Mouse (Mus musculus): ENCODE data around the gene Znhit6. TPM values are rescaled to one million over a fixed set of nuclear protein-coding genes. Genes with fewer than 3 reads are reported as not detected.
A peak's percentile ranks its signal among the peaks of the same experiment; 100 is the strongest.

The Znhit6 gene
- polyA plus RNA-seq (2014; fragmentation: Nextera tagmentation; extraction: Ambion mirVana): 39.5 and 43.0 TPM in 2 replicates

DNA sequence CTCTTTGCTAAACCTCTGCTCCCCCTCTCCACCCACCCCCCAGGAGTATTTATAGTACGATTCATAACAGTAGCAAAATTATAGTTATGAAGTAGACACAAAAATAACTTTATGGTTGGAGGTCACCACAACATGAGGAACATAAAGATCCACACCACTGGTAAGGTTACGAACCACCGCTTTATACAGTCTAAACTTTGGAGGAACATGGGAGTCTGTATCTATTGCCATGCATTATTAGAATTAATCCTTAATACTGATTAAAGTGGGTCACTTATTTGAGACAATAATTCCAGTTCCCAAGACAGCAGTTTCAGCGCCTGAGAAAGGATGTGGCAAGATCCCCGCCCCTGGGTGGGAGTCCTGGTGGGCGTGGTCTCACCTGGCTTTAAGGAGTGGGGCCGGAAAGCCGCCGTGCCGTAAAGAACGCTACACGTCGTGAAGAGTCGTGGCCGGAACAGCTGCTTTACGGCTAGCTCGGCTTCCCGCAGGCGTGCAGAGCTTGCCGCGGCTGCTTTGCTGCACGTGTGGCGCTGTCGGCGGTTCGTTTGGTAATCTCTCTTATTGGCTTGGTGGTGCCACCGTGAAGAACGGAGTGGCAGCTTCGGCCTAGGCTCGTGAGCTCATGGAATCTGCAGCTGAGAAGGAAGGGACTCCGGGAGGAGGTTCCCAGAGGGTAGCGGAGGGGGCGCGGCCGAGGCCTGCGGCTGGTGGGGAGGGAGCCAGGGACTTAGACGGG, at the start of gene Znhit6:
Gene Znhit6, plus strand, starts transcription at position 463 of the 739 bp plus-strand sequence.
- peaks cover 9% of the 10 kb centered on the region for H3K36me3 ChIP-seq (ENCODE audit: control insufficient read depth, insufficient read depth, low read length)
- H3K9me3 ChIP-seq (ENCODE audit: control insufficient read depth, low read length): no peaks in the 10 kb centered on the region
- 6% methylated on average over 37 of the region's 37 CpGs for WGBS
- DNase-seq (ENCODE audit: low spot score) (peak; percentile 96), ATAC-seq (ENCODE audit: low FRiP score) (peak; percentile 92)
- H3K27ac ChIP-seq (ENCODE audit: low read depth, low read length): peak within 1 kb of the TSS; percentile 60; the same call in 1 of the 2 replicates
- peak within 1 kb of the TSS; percentile 74 for H3K9ac ChIP-seq (ENCODE audit: low read depth, low read length)
- peak within 1 kb of the TSS; percentile 87 for H3K4me3 ChIP-seq (ENCODE audit: low read depth, low read length)
- no peaks in the 10 kb centered on the region for H3K27me3 ChIP-seq (ENCODE audit: control insufficient read depth, insufficient read depth, low read length)
- peaks cover 3% of the 10 kb centered on the region; the same call in 1 of the 2 replicates for H3K4me1 ChIP-seq (replicated peaks; ENCODE audit: control insufficient read depth, insufficient read depth, low read length)
- peak within 1 kb of the TSS; percentile 74 for H3K4me2 ChIP-seq (replicated peaks; ENCODE audit: low read depth, low read length)

DNA sequence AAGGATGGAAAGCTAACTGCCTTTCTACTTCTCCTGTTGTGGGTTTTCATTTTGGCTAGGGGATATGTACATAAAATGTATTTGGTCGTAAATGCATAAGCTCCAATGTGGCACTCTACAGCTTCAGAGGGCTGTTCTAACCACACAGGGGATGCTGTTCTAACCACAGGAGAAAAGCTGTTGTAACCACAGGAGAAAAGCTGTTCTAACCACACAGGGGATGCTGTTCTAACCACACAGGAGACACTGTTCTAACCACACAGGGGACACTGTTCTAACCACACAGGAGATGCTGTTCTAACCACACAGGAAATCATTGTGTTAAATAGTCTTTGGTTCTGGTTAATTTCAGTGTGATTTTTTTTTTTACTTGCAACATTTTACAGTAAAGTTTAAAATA, 38.1 kb upstream of the Znhit6 start:
- ATAC-seq (ENCODE audit: low FRiP score) (no peak), DNase-seq (ENCODE audit: low spot score) (no peak)
- H3K4me3 ChIP-seq (ENCODE audit: low read depth, low read length): no peak overlapping the region
- H3K27ac ChIP-seq (ENCODE audit: low read depth, low read length): no peak overlapping the region
- 87% methylated on average over 1 of the region's 1 CpGs for WGBS
- H3K27me3 ChIP-seq (ENCODE audit: control insufficient read depth, insufficient read depth, low read length): no peaks in the 10 kb centered on the region
- no peaks in the 10 kb centered on the region for H3K4me1 ChIP-seq (replicated peaks; ENCODE audit: control insufficient read depth, insufficient read depth, low read length)
- no peaks in the 10 kb centered on the region for H3K9me3 ChIP-seq (ENCODE audit: control insufficient read depth, low read length)
- H3K9ac ChIP-seq (ENCODE audit: low read depth, low read length): no peak overlapping the region
- H3K36me3 ChIP-seq (ENCODE audit: control insufficient read depth, insufficient read depth, low read length): no peaks in the 10 kb centered on the region
- no peak overlapping the region for H3K4me2 ChIP-seq (replicated peaks; ENCODE audit: low read depth, low read length)

DNA sequence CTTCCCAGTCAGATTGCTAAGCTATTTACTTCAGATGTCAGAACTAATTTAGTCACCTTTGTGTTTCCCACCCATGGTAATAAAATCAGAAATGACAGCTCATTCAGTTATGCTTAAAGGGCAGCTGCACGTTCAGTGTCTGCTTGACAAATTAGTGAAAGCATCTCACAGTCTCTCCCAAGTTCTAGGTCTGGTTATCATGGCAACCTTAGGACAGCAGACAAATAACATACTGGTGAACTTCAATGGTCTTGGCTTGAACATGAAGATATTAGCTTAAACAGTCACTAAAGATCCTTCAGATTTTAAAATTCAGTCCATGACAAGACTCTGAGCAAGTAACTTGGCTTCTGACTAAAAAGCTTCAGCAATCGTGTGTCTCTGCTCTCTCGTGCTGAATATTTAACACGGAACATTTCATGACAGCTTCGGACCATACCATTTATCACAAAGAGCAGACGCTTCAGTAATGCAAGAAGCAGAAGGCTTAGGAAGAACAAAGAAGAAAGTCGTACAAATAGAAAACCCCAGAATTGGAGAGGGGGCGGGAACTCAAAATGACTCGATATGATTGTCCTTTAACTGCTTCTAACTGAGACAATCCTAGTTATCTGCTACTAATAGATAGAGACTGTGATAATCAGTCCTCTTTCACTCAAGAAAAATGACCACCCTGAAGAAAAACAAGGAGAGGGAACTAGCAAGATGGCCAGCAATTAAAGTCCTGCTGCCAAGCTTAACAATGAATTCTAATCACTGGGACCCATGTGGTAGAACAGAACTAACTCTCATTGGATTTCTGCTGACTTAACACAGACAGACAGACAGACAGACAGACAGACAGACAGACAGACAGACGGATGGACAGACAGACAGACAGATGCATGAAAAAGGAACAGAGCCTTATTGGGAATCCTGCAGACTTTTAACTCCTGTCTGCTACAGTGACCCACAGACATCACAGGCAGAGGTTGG, 27.3 kb upstream of the Znhit6 start:
- H3K4me1 ChIP-seq (replicated peaks; ENCODE audit: control insufficient read depth, insufficient read depth, low read length): no peaks in the 10 kb centered on the region
- WGBS: 86% methylated on average over 10 of the region's 10 CpGs
- no peak for ATAC-seq (ENCODE audit: low FRiP score)

DNA sequence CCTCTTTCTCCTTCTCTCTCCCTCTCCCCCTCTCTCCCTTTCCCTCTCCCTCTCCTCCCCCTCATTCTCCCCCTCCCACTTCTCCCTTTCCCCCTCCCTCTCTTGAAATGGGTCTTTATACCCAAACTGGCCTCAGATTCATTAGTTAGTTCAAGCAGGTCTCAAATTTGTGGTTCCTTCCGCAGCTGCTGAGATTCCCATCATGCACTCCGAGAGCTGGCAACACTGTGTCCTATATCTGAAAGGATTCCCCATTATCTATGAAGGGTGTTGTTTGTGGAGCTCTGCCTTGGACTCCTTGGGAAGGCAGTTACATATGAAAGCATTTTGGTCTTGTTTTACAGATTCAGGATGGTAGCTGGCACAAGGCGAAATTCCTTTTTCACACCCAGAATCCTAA, 25.8 kb upstream of the Znhit6 start:
- H3K9ac ChIP-seq (ENCODE audit: low read depth, low read length): no peak overlapping the region
- H3K9me3 ChIP-seq (ENCODE audit: control insufficient read depth, low read length): no peaks in the 10 kb centered on the region
- H3K27me3 ChIP-seq (ENCODE audit: control insufficient read depth, insufficient read depth, low read length): no peaks in the 10 kb centered on the region
- no peaks in the 10 kb centered on the region for H3K4me1 ChIP-seq (replicated peaks; ENCODE audit: control insufficient read depth, insufficient read depth, low read length)
- WGBS: 81% methylated on average over 3 of the region's 3 CpGs
- no peak overlapping the region for H3K4me3 ChIP-seq (ENCODE audit: low read depth, low read length)
- DNase-seq (ENCODE audit: low spot score): no peak
- H3K27ac ChIP-seq (ENCODE audit: low read depth, low read length): no peak overlapping the region
- no peaks in the 10 kb centered on the region for H3K36me3 ChIP-seq (ENCODE audit: control insufficient read depth, insufficient read depth, low read length)
- ATAC-seq (ENCODE audit: low FRiP score): no peak
- no peak overlapping the region for H3K4me2 ChIP-seq (replicated peaks; ENCODE audit: low read depth, low read length)

More for the DNA sequence above, 27.3 kb upstream of the Znhit6 start:
- Histone ChIP-seq H3K9ac (ENCODE audit: low read depth, low read length) (no peak overlapping the region), H3K4me3 (ENCODE audit: low read depth, low read length) (no peak overlapping the region), H3K4me2 (replicated peaks; ENCODE audit: low read depth, low read length) (no peak overlapping the region), H3K27ac (ENCODE audit: low read depth, low read length) (no peak overlapping the region), H3K27me3 (ENCODE audit: control insufficient read depth, insufficient read depth, low read length) (no peaks in the 10 kb centered on the region), H3K36me3 (ENCODE audit: control insufficient read depth, insufficient read depth, low read length) (no peaks in the 10 kb centered on the region), H3K9me3 (ENCODE audit: control insufficient read depth, low read length) (no peaks in the 10 kb centered on the region)
- no peak for DNase-seq (ENCODE audit: low spot score)

DNA sequence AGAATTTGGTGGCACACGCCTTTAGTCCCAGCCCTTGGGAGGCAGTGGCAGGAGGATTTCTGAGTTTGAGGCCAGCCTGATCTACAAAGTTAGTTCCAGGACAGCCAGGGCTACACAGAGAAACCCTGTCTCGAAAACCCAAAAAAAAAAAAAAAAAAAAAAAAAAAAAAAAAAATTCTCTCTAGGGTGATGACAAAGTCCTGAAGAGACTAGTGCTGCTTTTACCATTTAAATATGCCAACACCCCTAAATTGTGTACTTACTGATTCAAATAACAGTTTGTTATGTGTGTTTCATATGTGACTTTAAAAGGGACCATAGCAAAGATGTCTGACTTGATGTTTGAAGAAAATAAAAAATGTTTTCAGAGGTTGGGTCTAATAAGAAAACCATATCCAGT, 21.6 kb upstream of the Znhit6 start:
- Histone ChIP-seq H3K27ac (ENCODE audit: low read depth, low read length) (no peak overlapping the region), H3K9me3 (ENCODE audit: control insufficient read depth, low read length) (no peaks in the 10 kb centered on the region), H3K4me1 (replicated peaks; ENCODE audit: control insufficient read depth, insufficient read depth, low read length) (no peaks in the 10 kb centered on the region), H3K9ac (ENCODE audit: low read depth, low read length) (no peak overlapping the region), H3K4me2 (replicated peaks; ENCODE audit: low read depth, low read length) (no peak overlapping the region), H3K4me3 (ENCODE audit: low read depth, low read length) (no peak overlapping the region), H3K36me3 (ENCODE audit: control insufficient read depth, insufficient read depth, low read length) (no peaks in the 10 kb centered on the region), H3K27me3 (ENCODE audit: control insufficient read depth, insufficient read depth, low read length) (no peaks in the 10 kb centered on the region)
- ATAC-seq (ENCODE audit: low FRiP score): no peak
- 96% methylated on average over 1 of the region's 2 CpGs for WGBS
- no peak for DNase-seq (ENCODE audit: low spot score)

DNA sequence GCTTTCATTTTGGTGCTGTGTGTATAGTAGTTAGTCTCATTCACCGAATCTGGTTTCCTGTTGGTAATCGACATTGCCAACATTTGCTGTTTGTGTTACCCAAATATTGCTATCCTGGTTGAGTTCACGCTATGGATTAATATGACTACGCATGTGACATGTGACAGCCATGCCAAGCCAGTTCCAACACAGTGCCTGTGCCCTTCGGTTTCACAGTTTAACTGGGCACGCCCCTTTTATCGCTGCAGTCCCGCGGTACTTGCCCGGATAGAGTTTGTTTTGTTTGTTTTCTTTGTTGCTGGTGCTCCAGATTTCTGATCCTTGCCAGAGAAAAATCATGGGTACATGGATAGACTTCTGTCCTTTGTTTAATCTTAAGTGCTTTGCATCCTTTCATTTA, 19.8 kb upstream of the Znhit6 start:
- Histone ChIP-seq H3K27me3 (ENCODE audit: control insufficient read depth, insufficient read depth, low read length) (no peaks in the 10 kb centered on the region), H3K9ac (ENCODE audit: low read depth, low read length) (no peak overlapping the region), H3K9me3 (ENCODE audit: control insufficient read depth, low read length) (no peaks in the 10 kb centered on the region), H3K4me1 (replicated peaks; ENCODE audit: control insufficient read depth, insufficient read depth, low read length) (no peaks in the 10 kb centered on the region), H3K4me3 (ENCODE audit: low read depth, low read length) (no peak overlapping the region), H3K36me3 (ENCODE audit: control insufficient read depth, insufficient read depth, low read length) (no peaks in the 10 kb centered on the region), H3K27ac (ENCODE audit: low read depth, low read length) (no peak overlapping the region), H3K4me2 (replicated peaks; ENCODE audit: low read depth, low read length) (no peak overlapping the region)
- 91% methylated on average over 10 of the region's 10 CpGs for WGBS
- no peak for DNase-seq (ENCODE audit: low spot score)
- no peak for ATAC-seq (ENCODE audit: low FRiP score)

DNA sequence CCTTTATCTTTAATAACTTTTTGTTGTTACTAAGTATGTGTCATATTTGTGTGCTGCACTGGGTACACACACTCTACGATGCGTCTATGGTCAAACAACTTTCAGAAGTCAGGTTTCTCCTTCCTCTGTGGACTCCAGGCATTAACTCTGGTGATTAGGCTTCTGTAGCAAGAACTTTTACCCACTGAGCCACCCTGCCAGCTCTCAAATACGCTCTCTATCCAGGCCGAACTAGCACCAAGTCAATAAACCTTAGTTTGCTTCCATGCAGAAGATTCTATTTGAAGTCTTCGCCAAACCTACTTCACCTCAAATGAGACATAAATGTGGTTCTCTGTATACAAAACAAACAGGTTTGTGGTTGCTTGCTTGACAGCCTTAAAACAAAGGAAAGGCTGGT, 16.3 kb upstream of the Znhit6 start:
- Histone ChIP-seq H3K27ac (ENCODE audit: low read depth, low read length) (no peak overlapping the region), H3K4me1 (replicated peaks; ENCODE audit: control insufficient read depth, insufficient read depth, low read length) (no peaks in the 10 kb centered on the region), H3K27me3 (ENCODE audit: control insufficient read depth, insufficient read depth, low read length) (no peaks in the 10 kb centered on the region), H3K4me2 (replicated peaks; ENCODE audit: low read depth, low read length) (no peak overlapping the region), H3K9me3 (ENCODE audit: control insufficient read depth, low read length) (no peaks in the 10 kb centered on the region), H3K4me3 (ENCODE audit: low read depth, low read length) (no peak overlapping the region), H3K36me3 (ENCODE audit: control insufficient read depth, insufficient read depth, low read length) (no peaks in the 10 kb centered on the region), H3K9ac (ENCODE audit: low read depth, low read length) (no peak overlapping the region)
- ATAC-seq (ENCODE audit: low FRiP score) (no peak), DNase-seq (ENCODE audit: low spot score) (no peak)
- WGBS: 92% methylated on average over 5 of the region's 5 CpGs

DNA sequence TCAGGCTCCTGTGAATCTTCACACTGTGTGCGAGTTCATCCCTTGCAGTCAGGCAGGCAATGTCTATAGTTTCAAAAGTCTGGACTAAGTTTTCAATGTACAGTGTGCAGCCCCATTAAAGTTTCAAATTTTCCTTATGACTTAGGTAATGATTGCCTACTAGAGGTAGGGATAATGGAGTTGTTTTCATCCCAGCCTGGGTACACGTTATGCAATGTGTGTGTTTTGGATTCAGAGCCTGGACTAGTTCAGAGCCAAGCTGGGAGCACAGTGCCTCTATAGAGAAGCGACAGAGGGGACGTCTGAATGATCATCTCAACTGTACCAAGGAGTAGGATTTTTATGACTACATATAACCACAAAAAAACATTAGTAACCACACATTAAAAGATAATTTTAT, 15.9 kb upstream of the Znhit6 start:
- ATAC-seq (ENCODE audit: low FRiP score) (no peak), DNase-seq (ENCODE audit: low spot score) (no peak)
- Histone ChIP-seq H3K27me3 (ENCODE audit: control insufficient read depth, insufficient read depth, low read length) (no peaks in the 10 kb centered on the region), H3K9me3 (ENCODE audit: control insufficient read depth, low read length) (no peaks in the 10 kb centered on the region), H3K36me3 (ENCODE audit: control insufficient read depth, insufficient read depth, low read length) (no peaks in the 10 kb centered on the region), H3K4me1 (replicated peaks; ENCODE audit: control insufficient read depth, insufficient read depth, low read length) (no peaks in the 10 kb centered on the region), H3K27ac (ENCODE audit: low read depth, low read length) (no peak overlapping the region), H3K9ac (ENCODE audit: low read depth, low read length) (no peak overlapping the region), H3K4me2 (replicated peaks; ENCODE audit: low read depth, low read length) (no peak overlapping the region), H3K4me3 (ENCODE audit: low read depth, low read length) (no peak overlapping the region)
- 90% methylated on average over 4 of the region's 4 CpGs for WGBS

Measured in hindbrain, embryonic 11.5 days (tissue).